Mouse (Mus musculus) neutrophil, adult 5-6 weeks (primary cell): ENCODE results near the gene 1110032A03Rik. TPM values are rescaled to one million over a fixed set of nuclear protein-coding genes. Genes with fewer than 3 reads are reported as not detected.

Source experiments
- ATAC-seq: fragments of 151-379, 151-347 bp; 2 replicates; pipeline ENCODE4 v1.8.0; 2017; ENCODE audit warnings: mild to moderate bottlenecking, moderate TSS enrichment; ENCODE audit not compliant: insufficient number of reproducible peaks, poor library complexity, low FRiP score, severe bottlenecking; ENCODE audit errors: extremely low read depth
- total RNA-seq: library from RNA; stranded (forward); fragments of 200-1000 nt; gene quantifications from 2 replicates; pipeline ENCODE4 v1.2.3, GENCODE M21; 2017

Gene 1110032A03Rik
- total RNA-seq, 1 experiment from 2014 or later: 29.6 TPM

GRCm38 (mm10) chr9:50742261-50742660, 33.1 kb downstream of the 1110032A03Rik start:
- no peak for ATAC-seq

- ATAC-seq: no peak
These were observed 34.2 kb downstream of the 1110032A03Rik start for GRCm38 (mm10) chr9:50740867-50741784.

- peak; percentile 63 for ATAC-seq
These were observed 36.1 kb downstream of the 1110032A03Rik start, which contains the start of gene Dixdc1 for GRCm38 (mm10) chr9:50738914-50739870. Gene Dixdc1, minus strand, starts transcription at chr9:50739517.

GRCm38 (mm10) chr9:50734989-50735388, 40.3 kb downstream of the 1110032A03Rik start:
- no peak for ATAC-seq

GRCm38 (mm10) chr9:50732560-50732959, 42.8 kb downstream of the 1110032A03Rik start:
- no peak for ATAC-seq

- no peak for ATAC-seq
These were observed 45.7 kb downstream of the 1110032A03Rik start for GRCm38 (mm10) chr9:50729600-50729999.

GRCm38 (mm10) chr9:50727925-50728651, 47.2 kb downstream of the 1110032A03Rik start:
- ATAC-seq: 0 out of 2 replicates have a peak, but pooled peaks have one; percentile 19

GRCm38 (mm10) chr9:50727171-50727924, 48.0 kb downstream of the 1110032A03Rik start:
- no peak for ATAC-seq

- ATAC-seq: no peak
These were observed 49.3 kb downstream of the 1110032A03Rik start for GRCm38 (mm10) chr9:50725921-50726590.

- ATAC-seq: no peak
These were observed 50.5 kb downstream of the 1110032A03Rik start for GRCm38 (mm10) chr9:50724661-50725330.

- no peak for ATAC-seq
These were observed 51.2 kb downstream of the 1110032A03Rik start for GRCm38 (mm10) chr9:50724147-50724546.

GRCm38 (mm10) chr9:50723406-50723805, 51.9 kb downstream of the 1110032A03Rik start:
- ATAC-seq: no peak

- ATAC-seq: no peak
These were observed 52.8 kb downstream of the 1110032A03Rik start for GRCm38 (mm10) chr9:50722451-50722911.

GRCm38 (mm10) chr9:50721061-50721460, 54.3 kb downstream of the 1110032A03Rik start:
- ATAC-seq: no peak

- ATAC-seq: no peak
These were observed 56.4 kb downstream of the 1110032A03Rik start for GRCm38 (mm10) chr9:50718878-50719277.

GRCm38 (mm10) chr9:50714188-50714587, 61.1 kb downstream of the 1110032A03Rik start:
- no peak for ATAC-seq
